Mouse (Mus musculus) G1E (cell line): ENCODE data around the gene Tmem50b. TPM values are rescaled to one million over a fixed set of nuclear protein-coding genes. Genes with fewer than 3 reads are reported as not detected.

Source experiments
- ATAC-seq: 2 replicates; pipeline ENCODE4 v1.8.0; 2016; ENCODE audit warnings: mild to moderate bottlenecking; ENCODE audit not compliant: insufficient number of reproducible peaks, poor library complexity, low FRiP score, severe bottlenecking; ENCODE audit errors: extremely low read depth
- DNase-seq: peaks from one replicate; pipeline ENCODE4 v3.0.0; 2012; ENCODE audit warnings: low spot score
- H3K27me3 ChIP-seq: 2 replicates; pipeline ENCODE4 v1.6.1; 2012; ENCODE audit warnings: mild to moderate bottlenecking, low read length, inconsistent platforms; ENCODE audit not compliant: insufficient read depth
- H3K36me3 ChIP-seq: replicated peaks from 2 replicates; pipeline ENCODE3; 2012; ENCODE audit warnings: mild to moderate bottlenecking, inconsistent platforms
- H3K4me1 ChIP-seq: 2 replicates; pipeline ENCODE4 v1.6.1; 2012; ENCODE audit warnings: low read depth, low read length, inconsistent platforms, mixed read lengths; ENCODE audit not compliant: insufficient read depth
- H3K4me3 ChIP-seq: 2 replicates; pipeline ENCODE4 v1.5.1; 2012; ENCODE audit warnings: low read depth, mild to moderate bottlenecking, inconsistent platforms, low read length, moderate library complexity, mixed read lengths
- H3K9me3 ChIP-seq: replicated peaks from 2 replicates; pipeline ENCODE4 v1.6.1; 2012; ENCODE audit warnings: inconsistent platforms
- CTCF ChIP-seq: IDR thresholded peaks from 2 replicates; pipeline ENCODE4 v1.5.1; 2012; ENCODE audit warnings: low read depth, low read length, inconsistent platforms, mixed read lengths
- GATA1 ChIP-seq: IDR thresholded peaks from 2 replicates; pipeline ENCODE4 v1.6.1; 2012; ENCODE audit warnings: borderline replicate concordance, low read length, inconsistent platforms, mixed read lengths
- GATA2 ChIP-seq: IDR thresholded peaks from 2 replicates; pipeline ENCODE4 v1.6.1; 2012; ENCODE audit warnings: low read depth, low read length, inconsistent platforms, borderline replicate concordance
- POLR2AphosphoS5 ChIP-seq: IDR thresholded peaks from 2 replicates; pipeline ENCODE4 v1.6.1; 2012; ENCODE audit warnings: low read depth, low read length, inconsistent platforms; ENCODE audit not compliant: insufficient replicate concordance
- TAL1 ChIP-seq: conservative IDR thresholded peaks from 2 replicates; pipeline ENCODE4 v1.6.1; 2012; ENCODE audit warnings: low read depth, low read length, inconsistent platforms, mixed read lengths
- polyA plus RNA-seq: library from polyadenylated mRNA; stranded (reverse); fragments of >175 nt; gene quantifications from 2 replicates; pipeline ENCODE4 v1.2.3, GENCODE M21; 2012
- total RNA-seq, 2 experiments: library from RNA; stranded (forward) in 1 of 2; stranded (reverse) in 1 of 2; fragments of 200-1000 nt in 1 of 2; fragments of >200 nt in 1 of 2; fragmentation: Nextera tagmentation in 1 of 2; gene quantifications; 2 replicates each; pipeline ENCODE4 v1.2.3; 2014 to 2017

Gene Tmem50b
- total and polyA plus RNA-seq, 3 experiments, result 1.8 to 25.1 (median 19.7) TPM

DNA sequence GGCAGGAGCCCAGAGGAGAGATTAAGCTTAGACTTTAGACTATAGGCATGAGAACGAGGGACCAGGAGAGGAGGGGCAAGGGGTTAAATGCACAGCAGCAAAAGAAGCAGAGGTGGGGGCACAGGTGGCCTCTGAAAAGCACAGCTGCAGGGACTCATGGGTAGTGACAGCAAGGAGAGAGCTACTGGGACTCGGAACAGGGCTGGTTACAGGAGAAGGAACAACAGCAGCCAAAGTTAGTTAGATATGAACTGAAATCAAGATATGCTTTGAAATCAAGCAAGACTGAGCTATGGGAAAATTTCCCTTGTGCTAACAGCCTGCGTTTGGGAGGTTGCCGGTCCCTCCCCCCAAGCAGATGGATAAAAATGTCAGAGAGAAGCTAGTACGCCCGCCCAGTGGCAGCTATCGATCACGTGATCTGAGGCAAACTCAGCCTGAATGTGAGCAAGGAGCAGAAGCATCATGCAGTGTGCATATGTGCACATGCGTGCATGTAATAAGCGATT is 56.0 kb downstream of the Tmem50b start:
- ATAC-seq, result no peak

DNA sequence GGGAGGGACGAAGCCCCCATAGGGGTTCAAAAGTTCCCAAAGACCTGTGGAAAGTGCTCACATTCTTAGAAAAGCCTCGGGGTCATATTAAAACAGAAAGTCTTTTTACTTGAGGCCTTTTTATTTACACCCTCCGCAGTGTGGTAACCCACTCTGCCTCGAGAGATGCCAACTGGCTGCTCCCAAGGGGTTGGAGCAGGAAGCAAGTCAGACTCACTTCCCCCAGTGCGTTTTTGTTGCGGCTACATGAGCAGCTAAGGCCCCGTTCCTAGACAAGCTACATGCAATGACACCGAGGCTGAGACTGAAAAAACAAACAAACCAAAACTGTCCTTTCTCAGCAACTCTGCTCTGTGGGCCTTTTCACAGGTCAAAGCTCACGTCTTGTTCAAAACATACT is 59.1 kb downstream of the Tmem50b start:
- no peaks in the 10 kb centered on the region for H3K36me3 ChIP-seq
- TF ChIP-seq TAL1 (no peak), GATA1 (no peak), CTCF (no peak), POLR2AphosphoS5 (no peak), GATA2 (no peak)
- ATAC-seq (no peak), DNase-seq (no peak)
- 0 out of 2 replicates have a peak, but pooled peaks cover 2% of the 10 kb centered on the region for H3K9me3 ChIP-seq
- peaks cover 86% of the 10 kb centered on the region for H3K4me1 ChIP-seq
- H3K27me3 ChIP-seq, result no peaks in the 10 kb centered on the region
- H3K4me3 ChIP-seq, result no peak overlapping the region

More for the DNA sequence above, 56.0 kb downstream of the Tmem50b start:
- Histone ChIP-seq H3K4me3 (peak overlapping the region; percentile 10; the same call in 1 of the 2 replicates), H3K9me3 (no peaks in the 10 kb centered on the region), H3K4me1 (peaks cover 76% of the 10 kb centered on the region), H3K27me3 (no peaks in the 10 kb centered on the region), H3K36me3 (no peaks in the 10 kb centered on the region)
- no peak for DNase-seq
- TF ChIP-seq TAL1 (no peak), CTCF (no peak), GATA2 (no peak), GATA1 (no peak), POLR2AphosphoS5 (no peak)

- Histone ChIP-seq H3K4me1 (peaks cover 86% of the 10 kb centered on the region), H3K9me3 (0 out of 2 replicates have a peak, but pooled peaks cover 2% of the 10 kb centered on the region), H3K36me3 (no peaks in the 10 kb centered on the region), H3K27me3 (no peaks in the 10 kb centered on the region), H3K4me3 (no peak overlapping the region)
- DNase-seq (no peak), ATAC-seq (no peak)
- TF ChIP-seq CTCF (no peak), POLR2AphosphoS5 (no peak), TAL1 (no peak), GATA2 (no peak), GATA1 (no peak)
Measured at GRCm38 (mm10) chr16:91538051-91538450, 59.5 kb downstream of the Tmem50b start.

DNA sequence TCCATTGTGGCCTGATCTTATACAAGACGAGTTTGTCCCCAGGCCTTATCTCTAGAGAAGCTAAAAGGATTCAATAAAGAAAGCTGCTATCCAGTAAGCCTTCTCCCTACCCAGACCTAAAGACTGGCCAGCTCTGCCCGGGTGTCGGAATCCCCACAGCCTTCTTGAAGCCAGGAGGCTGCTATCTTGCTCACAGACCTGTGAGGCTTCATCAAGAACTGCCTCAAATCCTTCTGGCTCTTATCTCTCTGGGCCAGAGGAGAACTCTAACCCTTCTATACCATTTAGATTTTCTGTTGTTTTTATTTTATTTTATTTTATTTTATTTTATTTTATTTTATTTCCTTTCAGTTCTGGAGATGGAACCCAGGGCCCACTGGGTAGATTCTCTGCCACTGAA is 60.5 kb downstream of the Tmem50b start:
- H3K36me3 ChIP-seq, result no peaks in the 10 kb centered on the region
- peak; percentile 54 for ATAC-seq
- 0 out of 2 replicates have a peak, but pooled peaks cover 2% of the 10 kb centered on the region for H3K9me3 ChIP-seq
- H3K4me3 ChIP-seq, result no peak overlapping the region
- DNase-seq, result no peak
- TF ChIP-seq TAL1, result peak; percentile 57
- TF ChIP-seq GATA1, result no peak
- no peak for TF ChIP-seq CTCF
- no peaks in the 10 kb centered on the region for H3K27me3 ChIP-seq
- peaks cover 90% of the 10 kb centered on the region for H3K4me1 ChIP-seq

DNA sequence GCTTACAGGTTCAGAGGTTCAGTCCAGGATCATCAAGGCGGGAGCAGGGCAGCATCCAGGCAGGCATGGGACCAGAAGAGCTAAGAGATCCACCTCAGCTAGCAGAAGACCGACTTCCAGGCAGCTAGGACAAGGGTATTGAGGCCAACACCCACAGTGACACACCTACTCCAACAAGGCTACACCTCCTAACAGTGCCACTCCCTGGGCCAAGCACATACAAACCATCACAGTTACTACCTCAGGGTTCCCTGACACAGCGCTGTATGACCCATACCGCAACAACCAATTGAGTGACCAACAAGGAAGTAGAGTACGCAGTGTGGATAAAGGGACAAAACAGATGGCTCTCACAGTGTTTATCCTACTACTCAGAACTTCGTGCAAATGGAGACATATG is 61.2 kb downstream of the Tmem50b start:
- H3K4me1 ChIP-seq, result peaks cover 87% of the 10 kb centered on the region
- TF ChIP-seq CTCF, result no peak
- TF ChIP-seq TAL1, result no peak
- no peak for TF ChIP-seq POLR2AphosphoS5
- TF ChIP-seq GATA1, result no peak
- TF ChIP-seq GATA2, result no peak
- H3K27me3 ChIP-seq, result no peaks in the 10 kb centered on the region

DNA sequence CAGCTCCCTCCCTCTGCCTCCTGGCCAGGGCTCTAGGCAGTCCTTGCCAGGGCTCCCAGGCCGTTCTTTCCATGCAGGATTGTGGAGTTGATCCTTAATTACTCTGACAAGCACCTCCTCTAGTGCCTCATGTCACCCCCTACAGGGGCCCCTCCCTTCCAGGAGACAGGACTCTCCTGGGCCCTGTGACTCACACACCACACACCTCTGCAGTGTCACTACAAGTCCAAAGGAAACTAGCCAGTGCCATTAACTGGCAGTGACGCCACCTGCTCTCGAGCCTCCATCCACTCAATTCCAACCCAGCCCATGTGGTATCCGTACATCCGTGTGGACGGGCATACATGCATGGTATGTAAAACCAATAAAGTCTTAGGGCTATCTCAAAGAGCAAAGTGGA is 62.7 kb downstream of the Tmem50b start:
- H3K9me3 ChIP-seq, result 0 out of 2 replicates have a peak, but pooled peaks cover 2% of the 10 kb centered on the region
- H3K4me3 ChIP-seq, result peak overlapping the region; percentile 41; the same call in 1 of the 2 replicates
- no peak for ATAC-seq
- H3K36me3 ChIP-seq, result no peaks in the 10 kb centered on the region
- H3K4me1 ChIP-seq, result peaks cover 80% of the 10 kb centered on the region
- DNase-seq, result no peak
- no peaks in the 10 kb centered on the region for H3K27me3 ChIP-seq
- TF ChIP-seq GATA1 (no peak), TAL1 (no peak), GATA2 (no peak), CTCF (no peak), POLR2AphosphoS5 (no peak)

More for the DNA sequence above, 61.2 kb downstream of the Tmem50b start:
- no peak for DNase-seq
- Histone ChIP-seq H3K9me3 (0 out of 2 replicates have a peak, but pooled peaks cover 2% of the 10 kb centered on the region), H3K36me3 (no peaks in the 10 kb centered on the region), H3K4me3 (peak overlapping the region; percentile 3; the same call in 1 of the 2 replicates)
- ATAC-seq, result no peak

- H3K4me1 ChIP-seq, result peaks cover 77% of the 10 kb centered on the region
- ATAC-seq, result peak; percentile 94
- TF ChIP-seq TAL1 (no peak), GATA2 (no peak), POLR2AphosphoS5 (no peak), CTCF (no peak), GATA1 (no peak)
- 0 out of 2 replicates have a peak, but pooled peaks cover 2% of the 10 kb centered on the region for H3K9me3 ChIP-seq
- H3K36me3 ChIP-seq, result no peaks in the 10 kb centered on the region
- no peaks in the 10 kb centered on the region for H3K27me3 ChIP-seq
- DNase-seq, result peak; percentile 100
- peak overlapping the region; percentile 41; the same call in 1 of the 2 replicates for H3K4me3 ChIP-seq
Measured at GRCm38 (mm10) chr16:91534477-91534876, 63.1 kb downstream of the Tmem50b start.
